Mouse (Mus musculus): Measurements from ENCODE around the gene Dbt.
"Not testable (repeated sequence)": the region's sequence is repeated elsewhere in the genome, so short reads cannot be mapped to it uniquely, and the experiment has no call there.

The Dbt gene

DNA sequence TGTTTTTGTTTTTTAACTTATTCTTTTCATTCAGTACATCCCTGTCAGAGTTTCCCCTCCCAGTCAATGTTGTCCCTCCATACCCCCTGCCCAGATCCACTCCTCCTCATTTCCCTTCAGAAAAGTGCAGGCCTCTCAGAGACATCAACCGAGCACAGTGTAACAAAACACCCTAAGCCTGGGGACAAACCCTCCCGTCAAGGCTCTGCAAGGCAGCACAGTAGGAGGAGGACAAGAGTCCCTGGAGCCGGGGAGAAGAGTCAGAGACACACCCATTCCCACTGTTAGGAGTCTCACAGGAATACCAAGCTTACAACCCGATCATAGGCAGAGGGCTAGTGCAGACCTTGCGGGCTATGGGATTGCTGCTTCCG, 24.3 kb downstream of the Dbt start:
- no peak for DNase-seq (ENCODE audit: low read depth, low spot score)

- DNase-seq (ENCODE audit: low read depth, low spot score): no peak
Measured at GRCm38 (mm10) chr3:116542070-116542469, 29.2 kb downstream of the Dbt start.

GRCm38 (mm10) chr3:116542532-116542931, 29.7 kb downstream of the Dbt start:
- no peak for DNase-seq (ENCODE audit: low read depth, low spot score)

DNA sequence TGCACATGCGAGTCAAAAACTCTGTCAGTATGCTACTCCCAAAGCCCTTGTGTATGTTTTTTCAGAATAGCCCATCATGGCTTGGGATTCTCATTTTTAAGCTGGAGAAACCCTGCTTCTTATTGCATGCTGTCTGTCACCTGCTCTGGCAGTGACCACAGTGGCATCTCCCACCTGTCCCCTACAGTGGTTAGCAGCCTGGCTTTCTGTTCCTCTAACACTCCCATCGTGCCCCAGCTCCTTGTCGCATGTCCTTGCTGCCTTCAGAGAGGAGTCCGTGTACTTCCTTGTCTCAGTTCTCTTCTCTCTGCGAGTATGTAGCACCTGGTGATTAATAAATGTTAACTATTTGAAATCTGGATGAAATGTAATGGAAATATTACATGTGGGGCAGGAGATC, 34.6 kb downstream of the Dbt start:
- DNase-seq (ENCODE audit: low read depth, low spot score): no peak

GRCm38 (mm10) chr3:116551362-116551761, 38.5 kb downstream of the Dbt start:
- DNase-seq (ENCODE audit: low read depth, low spot score): no peak

- not testable (repeated sequence) for DNase-seq (ENCODE audit: low read depth, low spot score)
Measured at GRCm38 (mm10) chr3:116561315-116561714, 48.4 kb downstream of the Dbt start.

- peak; percentile 61 for DNase-seq (ENCODE audit: low read depth, low spot score)
Measured at GRCm38 (mm10) chr3:116562408-116563094, 49.7 kb downstream of the Dbt start, which contains the start of gene Lrrc39. Gene Lrrc39 (plus strand): TSS chr3:116562973.

GRCm38 (mm10) chr3:116563095-116563492, 50.2 kb downstream of the Dbt start:
- DNase-seq (ENCODE audit: low read depth, low spot score): no peak

GRCm38 (mm10) chr3:116570628-116571027, 57.8 kb downstream of the Dbt start:
- DNase-seq (ENCODE audit: low read depth, low spot score): no peak

DNA sequence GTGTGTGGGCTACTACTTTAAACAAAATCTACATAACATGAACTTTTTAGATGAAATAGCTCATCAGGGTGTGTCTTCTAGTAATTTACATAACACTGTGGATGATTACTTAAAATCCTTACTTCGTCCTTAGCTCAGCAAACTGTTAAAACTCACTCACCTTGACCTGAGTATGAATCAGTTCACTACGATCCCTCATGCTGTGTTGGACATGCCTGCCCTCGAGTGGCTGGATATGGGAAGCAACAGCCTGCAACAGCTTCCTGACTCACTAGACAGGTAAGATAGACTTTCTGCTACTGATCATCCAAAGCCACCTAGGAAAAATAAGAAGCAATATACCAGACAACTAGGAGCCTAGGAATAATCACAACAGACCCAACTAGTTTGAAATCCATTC, 64.4 kb downstream of the Dbt start:
- no peak for DNase-seq (ENCODE audit: low read depth, low spot score)

DNA sequence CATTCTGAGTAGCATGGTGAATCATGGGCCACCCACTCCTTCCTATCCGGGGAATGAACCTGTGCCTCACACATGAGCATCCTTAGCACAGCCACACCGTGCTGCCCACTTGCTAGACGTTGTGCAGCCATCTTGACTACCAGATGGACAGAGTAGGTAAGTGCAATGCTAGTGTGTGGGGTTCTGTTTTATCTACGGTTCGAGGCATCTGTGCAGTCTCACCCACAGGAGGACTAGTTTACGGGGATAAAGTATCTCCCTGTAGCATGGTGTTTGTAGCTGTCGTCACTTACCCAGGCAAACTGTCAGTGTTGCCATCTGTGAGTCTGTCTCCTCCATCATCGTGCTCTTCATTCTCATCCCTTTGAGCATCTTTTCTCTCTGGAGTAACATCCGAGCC, 69.3 kb downstream of the Dbt start:
- no peak for DNase-seq (ENCODE audit: low read depth, low spot score)

GRCm38 (mm10) chr3:116594076-116594727, 81.3 kb downstream of the Dbt start:
- DNase-seq (ENCODE audit: low read depth, low spot score): no peak

DNA sequence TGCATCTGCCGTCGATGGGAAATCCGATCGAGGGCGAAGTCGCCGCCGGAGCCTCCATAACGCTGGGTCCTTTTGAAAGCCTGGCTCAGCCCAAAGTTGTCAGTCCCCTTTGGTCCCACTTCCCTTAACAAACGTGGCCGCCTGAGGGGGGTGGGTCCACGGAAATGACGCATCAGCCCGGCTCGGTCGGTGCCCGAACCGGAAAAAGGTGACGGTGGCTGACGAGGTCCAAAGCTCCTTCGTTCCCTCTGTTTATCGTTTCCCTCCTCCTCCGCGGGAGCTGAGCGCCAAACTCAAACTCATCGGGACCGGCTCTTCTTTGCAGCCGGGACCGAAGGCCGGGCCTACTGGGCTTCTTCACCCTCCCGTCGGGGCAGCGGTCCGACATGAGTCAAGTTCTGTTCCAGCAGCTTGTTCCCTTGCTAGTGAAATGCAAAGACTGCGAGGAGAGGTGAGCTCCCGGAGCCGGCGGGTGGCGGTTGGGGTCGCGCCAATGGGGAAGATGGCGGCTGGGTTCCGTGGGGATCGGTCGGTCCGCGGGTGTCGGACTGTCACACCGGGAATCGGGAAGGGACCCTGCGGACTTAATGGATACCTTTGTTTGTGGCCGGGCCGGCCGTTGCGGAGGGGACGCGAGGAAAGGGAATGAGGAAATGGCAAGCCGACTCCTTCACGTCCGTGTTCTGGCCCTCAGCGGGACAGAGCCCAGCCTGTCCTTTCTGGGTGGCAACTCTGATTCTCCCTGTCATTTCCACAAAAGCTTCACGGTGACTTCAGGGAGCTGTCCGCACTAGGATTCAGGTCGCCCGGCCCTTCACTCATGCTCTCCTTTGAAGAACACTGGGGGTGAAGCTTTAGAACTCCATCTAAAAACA, 82.1 kb downstream of the Dbt start, which contains the start of gene Sass6:
Gene Sass6, plus strand, starts transcription at position 255 of the 875 bp plus-strand sequence.
- DNase-seq (ENCODE audit: low read depth, low spot score): peak; percentile 92

DNA sequence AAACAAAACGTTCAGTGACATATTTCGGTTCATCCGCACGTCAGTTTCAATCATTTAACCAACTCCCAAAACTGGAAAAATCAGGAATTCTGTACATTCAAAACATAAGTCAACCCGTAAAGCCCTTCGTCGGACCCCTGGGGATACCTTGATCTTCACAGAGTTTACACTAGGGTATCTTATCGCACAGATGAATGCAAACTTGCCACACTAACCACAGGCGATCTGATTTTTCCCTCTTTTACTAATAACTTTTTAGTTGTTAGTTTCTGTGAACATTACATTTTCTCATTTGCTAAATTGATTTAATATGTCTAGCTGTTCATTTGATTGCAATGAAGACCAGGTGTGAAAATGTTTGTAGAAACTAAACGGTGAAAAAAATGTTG, 82.7 kb downstream of the Dbt start:
- DNase-seq (ENCODE audit: low read depth, low spot score): no peak

Data from skeletal muscle tissue, adult 2 months (tissue).